Mouse (Mus musculus) liver (tissue): Measurements from ENCODE around the gene Trmt10a.
"Not testable (repeated sequence)": the region's sequence is repeated elsewhere in the genome, so short reads cannot be mapped to it uniquely, and the experiment has no call there.

ENCODE experiments used
- DNase-seq: peaks from one replicate; pipeline ENCODE4 v3.0.0-alpha.2; 2020; ENCODE audit warnings: mixed read lengths

Trmt10a gene

DNA sequence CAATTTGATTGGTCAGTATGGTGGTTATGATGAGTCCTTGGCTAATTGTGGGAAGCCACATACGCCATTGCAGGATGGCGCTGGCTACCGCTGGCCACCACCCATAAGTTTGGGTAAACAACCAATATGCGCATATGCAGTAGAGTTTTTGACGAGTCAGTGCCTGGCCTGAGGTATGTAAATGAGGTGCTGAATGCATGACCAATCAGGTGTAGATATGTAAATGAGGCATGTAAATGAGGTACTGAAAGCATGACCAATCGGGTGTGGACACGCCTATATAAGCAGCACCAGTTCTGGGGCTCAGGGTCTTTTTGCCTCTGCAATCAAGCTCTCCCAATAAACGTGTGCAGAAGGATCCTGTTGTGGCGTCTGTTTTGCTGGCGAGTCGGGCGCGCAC lies 5.1 kb upstream of the Trmt10a start:
- not testable (repeated sequence) for DNase-seq

DNA sequence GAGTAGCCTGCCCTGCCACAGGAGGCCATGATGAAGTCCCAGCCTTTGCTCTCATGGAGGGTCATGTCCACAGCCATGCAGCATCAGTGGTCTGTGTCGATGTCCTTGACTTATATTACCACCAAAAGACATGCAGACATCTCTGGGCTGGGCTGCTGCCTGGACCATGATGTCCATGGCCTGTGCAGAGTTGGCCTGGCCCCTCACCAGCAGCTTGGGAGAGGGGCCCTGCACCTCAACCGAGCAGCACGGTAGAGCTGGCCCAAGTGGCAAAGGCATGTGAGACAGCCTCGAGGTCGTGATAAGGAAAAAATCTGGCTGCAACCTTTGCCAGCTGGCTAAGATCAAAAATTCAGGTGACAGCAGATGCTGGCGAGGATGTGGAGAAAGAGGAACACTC lies 3.6 kb upstream of the Trmt10a start:
- no peak for DNase-seq

DNA sequence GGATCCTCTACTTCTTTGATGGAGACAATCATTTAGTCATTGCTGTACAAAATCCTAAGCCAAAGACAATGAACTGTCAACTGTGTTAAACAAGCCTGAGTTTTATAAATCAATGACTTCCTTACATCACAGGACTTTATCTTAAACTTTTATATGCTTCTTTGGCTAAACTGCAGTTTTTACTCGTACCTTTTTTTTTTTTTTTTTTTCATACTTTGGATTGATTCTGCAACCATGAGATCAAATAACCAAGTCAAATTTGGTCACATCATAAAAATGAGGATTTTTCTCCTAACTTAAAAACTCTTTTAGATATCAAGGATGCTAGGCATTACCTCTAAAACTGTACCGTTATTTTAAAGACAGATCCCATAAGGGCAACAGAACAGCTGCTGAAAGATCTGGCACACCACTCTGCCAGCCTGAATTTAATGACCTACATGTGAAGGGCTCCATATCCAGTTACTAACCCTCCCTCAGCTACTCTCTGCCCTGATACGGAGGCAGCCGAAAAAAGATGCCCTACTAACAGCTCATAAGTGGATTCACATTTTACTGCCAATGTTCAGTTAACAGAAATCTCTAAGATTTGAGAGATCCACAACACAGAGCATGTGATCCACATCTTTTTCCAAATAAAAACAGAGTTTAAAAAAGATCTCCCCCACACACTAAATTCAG lies 1.1 kb upstream of the Trmt10a start:
- no peak for DNase-seq

DNA sequence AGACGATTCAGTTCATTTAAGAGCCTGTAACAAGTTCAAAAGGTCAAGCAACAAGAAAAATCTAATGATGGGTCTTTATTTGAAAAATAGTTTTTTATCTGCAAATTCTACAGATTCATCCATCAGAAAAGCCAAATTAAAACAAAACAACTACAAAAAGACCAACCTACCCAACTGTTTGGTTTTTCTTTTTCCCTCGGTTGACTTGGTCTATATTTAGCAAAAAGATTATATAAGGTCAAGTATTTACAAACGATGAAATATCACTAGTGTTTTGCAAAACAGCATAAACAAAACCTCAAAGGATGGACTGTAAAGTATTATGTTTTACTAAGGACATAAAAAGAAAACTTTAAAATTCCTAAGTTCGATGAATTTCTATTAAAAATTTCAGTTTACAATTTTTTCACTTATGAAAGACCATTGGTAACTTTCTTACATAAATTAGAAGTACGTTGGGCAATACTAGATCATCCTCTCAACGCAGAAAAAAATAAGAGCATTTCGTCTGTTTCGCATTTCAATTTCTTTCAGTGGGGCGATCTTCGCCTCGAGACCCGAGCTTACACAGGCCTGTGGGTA lies 424 bp upstream of the Trmt10a start:
- DNase-seq, result no peak

DNA sequence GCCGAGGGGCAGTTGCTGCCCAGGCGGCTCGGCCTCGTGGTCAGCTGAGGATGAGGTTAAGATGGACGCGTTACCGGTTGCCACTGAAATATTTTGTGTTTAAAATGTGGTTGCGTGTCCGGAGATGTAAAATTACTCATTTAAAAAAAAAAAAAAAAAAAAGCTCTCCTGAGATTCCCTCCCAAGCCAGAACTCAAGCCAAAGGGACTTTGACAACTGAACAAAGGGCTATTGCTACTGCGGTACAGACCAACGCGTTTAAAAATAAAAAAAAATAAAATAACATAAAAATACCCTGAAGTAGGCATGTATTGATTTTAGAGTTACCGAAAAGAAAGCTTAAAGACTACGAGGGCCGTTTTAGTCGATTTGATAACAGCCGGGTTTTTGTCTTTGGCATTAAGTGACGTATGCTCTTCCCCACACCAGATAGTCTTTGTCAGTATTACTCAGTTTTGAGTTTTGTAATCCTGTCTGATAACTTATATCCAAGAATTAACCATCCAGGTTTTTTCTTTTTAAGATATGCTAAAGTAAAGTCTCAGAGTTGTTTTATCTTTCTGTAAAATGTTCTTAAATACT lies 903 bp downstream of the Trmt10a start:
- DNase-seq, result no peak

DNA sequence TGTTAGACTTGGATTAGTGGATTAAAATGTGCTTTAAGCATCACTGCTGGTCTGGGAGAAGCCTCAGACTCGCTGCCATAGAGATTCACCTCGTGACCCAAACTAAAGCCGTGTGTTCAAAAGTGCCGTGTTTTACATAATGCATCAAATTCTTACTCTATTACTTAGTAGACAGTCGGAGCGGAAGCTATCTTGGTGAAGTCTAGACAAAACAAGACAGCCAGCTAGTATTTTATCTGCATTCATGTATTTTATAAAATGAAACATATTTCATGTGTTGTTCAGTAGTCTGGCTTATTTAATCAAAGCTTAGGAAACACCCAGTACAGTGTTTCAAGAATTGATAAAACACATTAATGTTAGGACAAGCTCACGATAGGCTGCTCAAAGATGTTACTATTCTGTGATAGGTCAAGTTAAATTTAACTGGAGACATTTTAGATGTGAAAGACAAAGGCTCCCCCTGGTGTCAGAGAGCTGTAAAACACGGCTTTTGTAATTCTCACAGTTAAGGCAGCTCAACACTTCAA lies 1.5 kb downstream of the Trmt10a start, which contains the start of gene Mttp:
TSS of gene Mttp (minus strand) at position 327 of the 530 bp plus-strand sequence.
- DNase-seq, result peak; percentile 81

DNA sequence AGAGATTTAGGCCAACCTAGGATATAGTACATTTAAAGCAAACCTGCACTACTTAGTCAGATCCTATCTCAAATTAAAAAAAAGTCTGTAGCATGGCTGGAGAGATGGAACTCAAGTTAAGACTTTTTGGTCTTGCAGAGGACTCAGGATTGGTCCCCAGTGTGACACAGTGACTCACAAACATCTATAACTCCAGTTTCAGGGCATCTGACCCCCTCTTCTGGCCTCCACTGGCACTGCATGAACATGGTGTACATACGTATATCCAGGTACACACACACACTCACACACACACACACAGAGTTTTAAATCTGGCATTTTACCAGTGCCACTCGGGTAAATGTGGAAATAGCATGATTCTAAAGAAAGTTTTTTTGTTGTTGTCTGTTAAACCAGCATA lies 5.6 kb downstream of the Trmt10a start:
- no peak for DNase-seq

DNA sequence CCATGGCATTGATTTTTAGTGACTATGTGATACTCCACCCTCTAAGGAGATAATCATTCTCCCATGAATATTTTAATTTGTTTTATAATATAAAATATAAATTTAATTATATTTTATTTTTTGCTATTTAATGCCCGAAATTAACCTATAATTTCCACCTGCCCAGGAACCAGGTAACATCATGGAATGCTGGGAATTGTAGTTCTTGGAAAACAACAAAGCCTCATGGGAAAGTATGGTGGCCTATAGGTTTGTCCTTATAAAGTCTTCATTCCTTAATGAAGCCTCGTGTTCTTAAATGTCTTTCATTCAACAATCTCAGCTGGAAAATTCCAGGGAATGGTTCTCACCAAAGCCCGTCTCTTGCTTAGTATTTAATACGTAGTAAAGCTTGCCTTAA lies 11.8 kb downstream of the Trmt10a start:
- DNase-seq, result no peak

DNA sequence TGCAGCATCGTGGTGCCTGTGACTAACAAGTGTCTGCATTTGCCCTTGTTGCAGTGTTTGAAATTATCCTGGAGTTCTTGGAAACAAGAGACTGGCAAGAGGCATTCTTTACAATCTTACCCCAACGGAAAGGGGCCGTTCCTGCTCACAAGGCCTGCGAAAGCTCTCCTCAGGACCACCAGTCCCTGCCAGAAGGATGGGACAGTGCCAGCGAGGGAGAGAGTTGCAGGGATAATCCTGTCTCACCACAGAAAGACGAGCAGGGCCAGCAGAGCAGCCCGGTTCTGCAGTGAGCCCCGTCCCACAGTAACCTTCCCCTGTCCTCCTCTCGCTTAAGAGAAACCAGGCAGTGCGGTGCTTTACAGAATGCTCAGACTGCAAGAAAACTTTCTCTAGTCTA lies 13.4 kb downstream of the Trmt10a start:
- no peak for DNase-seq

DNA sequence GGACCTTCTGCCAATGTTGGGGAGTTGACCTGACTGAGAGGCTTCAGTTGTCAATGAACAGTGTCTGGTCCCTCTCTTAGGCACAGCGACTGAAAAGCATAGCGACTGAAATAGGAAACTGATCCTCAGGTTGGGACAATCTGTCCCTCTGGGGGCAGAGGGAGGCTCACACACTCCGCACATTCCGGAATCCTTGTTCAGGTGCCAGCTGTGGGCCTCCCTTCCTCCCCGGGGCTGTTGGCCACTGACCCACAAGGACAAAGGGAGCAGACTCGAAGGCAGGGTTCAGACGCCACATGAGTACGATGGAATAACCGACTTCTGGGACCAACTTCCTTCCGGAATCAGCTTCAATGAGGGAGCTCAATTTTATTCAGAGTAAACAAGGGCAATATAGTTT lies 18.4 kb downstream of the Trmt10a start:
- DNase-seq, result no peak

DNA sequence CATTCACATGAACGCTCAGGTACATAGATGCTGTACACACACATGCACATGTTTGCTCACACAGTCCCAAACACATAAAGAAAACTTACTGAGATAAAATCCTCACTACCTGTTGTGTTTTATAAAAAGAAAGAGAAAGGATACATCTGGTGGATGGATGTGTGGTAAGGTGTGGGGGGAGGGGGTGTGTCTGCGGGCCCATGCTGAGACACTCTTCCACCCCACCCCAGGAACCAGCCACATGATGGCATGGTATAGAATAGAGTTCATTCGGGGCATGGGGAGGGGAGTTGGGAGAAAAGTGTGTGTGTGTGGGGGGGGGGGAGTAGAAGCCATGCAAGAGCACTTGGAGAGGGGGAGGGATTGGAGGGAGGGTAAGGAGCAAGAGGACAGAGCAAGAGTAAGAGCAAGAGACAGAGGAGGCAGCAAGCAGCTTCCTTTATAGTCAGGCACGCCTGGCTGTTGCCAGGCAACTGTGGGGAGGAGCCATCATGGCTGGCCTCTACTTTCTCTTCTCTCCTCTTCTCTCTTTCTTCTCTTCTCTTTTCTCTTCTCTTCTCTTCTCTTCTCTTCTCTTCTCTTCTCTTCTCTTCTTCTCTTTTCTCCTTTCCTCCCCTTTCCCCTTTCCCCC lies 19.4 kb downstream of the Trmt10a start:
- DNase-seq, result no peak

DNA sequence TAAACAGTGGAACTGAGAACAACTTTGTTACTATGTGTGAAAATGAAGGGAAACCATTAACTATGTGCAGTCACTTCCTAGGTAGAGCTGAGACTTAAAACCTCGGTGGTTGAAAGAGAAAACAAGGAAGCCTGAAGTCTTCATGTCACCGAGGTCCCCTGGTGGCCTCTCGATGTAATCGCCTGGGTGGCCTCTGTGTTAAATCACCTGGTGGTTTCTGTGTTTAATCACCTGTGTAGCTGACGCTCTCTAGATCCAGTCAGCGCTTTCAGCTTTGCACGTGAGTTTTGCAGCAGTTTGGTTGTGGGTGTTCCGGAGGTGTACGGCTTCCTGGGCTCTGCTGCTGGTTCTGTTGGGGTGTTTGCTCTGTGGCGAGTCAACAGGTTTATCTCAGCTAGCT lies 30.0 kb downstream of the Trmt10a start:
- DNase-seq, result no peak

DNA sequence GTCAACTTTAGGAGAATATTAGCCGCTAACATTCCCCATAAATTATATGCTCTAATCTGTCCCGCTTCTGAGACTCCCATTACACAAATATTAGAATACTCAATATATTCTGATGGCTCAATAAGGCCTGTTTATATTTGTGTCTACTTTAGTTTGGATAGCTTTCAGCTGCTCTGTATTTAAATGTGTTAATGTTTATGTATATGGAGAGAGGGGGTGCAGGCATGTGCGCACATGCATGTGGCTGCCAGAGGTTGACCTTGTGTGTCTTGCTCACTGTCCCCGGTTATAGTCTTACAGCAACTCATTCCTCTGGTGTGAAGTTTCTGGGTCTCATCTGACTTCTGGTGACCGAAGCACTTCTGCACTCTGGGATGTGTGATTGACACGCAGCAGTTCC lies 32.3 kb downstream of the Trmt10a start:
- no peak for DNase-seq

DNA sequence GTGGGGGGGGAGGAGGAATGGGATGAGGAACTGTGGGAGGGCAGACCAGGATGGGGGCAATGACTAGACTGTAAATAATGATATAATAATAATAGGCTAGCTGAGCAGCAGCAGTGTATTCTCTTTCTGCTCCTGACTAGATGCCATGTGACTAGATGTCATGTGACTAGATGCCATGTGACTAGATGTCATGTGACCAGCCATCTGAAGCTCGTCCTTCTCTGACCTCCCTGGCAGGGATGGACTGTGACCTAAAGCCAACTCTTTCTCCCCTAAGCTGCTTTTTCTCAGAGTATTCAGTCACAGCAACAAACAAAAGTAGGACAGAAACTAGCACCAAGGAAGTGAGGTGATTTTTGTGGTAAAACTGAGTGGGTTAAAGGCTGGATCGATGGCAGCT lies 38.8 kb downstream of the Trmt10a start:
- no peak for DNase-seq

DNA sequence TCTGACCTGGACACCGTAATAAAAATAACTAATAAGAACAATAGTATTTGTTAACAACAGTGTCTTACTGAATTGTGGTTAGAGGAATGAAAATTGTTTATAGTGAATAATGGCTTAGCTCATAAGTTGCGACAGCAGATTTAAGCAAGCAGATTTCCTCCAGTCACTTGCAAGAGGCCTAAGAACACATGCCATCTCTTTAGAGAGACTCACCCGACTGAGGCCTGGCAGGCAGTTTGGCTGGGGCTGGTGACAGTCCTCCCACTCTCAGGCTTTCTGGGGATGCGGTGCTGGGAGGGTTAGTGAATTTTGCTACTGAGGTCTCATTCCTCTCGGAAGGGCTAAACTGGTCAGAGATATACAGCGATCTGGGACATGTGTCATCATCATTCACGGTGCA lies 40.1 kb downstream of the Trmt10a start:
- DNase-seq, result no peak

DNA sequence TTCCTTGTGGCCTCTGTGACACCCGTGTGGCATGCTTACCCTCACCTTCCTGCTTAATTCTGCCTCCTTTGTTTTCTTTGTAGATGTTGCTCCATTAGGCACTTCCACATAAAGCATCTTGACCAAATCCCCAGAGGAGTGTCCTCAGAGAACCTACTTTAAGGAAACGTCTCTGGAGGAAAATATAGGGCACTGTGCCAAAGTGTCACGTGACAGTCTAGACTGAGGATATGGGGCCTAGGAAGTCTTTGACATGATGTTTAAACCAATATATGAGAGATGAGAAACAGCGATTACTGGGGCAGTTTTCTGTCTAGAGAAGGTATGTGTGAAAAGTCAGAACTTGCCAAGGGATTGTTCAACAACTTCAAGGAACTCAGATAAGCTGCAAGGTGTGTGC lies 42.0 kb downstream of the Trmt10a start:
- DNase-seq, result no peak

DNA sequence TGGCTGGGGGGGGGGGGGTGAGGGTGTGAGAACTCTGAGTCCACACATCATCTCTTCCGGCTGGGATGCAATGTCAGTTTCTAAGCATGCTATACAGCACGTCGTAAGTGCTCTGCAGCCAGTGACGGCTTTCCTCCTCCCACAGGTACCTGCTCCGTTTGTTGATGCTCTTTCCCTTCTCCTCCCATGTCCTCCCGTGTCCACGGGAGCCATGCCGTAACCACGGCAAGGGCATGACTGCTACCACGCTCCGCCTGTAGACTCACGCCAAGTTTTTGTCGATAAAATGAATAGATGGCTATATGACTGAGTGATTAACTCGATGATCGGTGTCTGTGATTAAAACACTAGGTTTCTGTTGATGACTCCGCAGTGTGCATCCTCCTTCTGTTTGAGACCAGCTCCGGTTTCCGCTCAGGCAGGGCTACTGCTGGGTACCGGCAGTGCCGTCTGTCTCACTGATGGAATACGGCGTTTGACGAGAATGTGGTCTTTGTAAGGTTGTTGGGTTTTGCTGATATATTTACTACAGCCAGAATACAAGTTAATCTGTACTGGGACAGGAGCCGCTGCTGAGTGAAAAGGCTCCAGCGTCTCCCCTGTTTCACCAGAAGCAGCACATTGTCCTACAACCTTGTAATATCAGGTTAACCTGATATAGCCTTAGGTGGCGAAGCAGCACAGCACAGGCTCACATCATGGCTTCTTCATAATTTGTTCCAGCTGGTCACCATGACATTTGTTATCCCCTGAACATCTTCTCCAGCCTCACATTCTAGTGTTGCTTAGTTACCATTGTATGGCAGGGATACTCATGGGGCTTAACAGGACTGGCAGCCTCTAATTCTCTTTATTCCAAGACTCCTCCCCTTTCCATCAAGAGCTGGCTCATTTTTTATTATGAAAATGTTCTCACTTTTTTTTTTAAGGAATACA lies 43.0 kb downstream of the Trmt10a start:
- DNase-seq, result no peak

DNA sequence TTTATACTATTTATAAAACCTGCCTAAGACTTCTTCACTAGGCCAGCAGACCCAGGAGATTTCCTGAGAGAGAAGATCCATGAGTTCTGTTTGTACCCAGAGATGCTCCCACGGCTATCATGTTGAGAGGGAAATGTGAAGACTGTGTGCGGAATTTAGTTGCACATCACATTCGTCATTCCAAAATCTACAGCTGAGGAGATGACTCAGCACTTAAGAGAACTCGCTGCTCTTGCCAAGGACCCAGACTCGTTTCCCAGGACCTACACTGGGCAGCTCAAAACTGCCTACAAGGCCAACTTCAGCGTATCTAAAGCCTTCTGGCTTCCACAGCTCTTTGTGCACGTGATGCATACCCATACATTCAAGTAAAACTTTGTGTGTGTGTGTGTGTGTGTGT lies 49.0 kb downstream of the Trmt10a start:
- DNase-seq, result no peak

DNA sequence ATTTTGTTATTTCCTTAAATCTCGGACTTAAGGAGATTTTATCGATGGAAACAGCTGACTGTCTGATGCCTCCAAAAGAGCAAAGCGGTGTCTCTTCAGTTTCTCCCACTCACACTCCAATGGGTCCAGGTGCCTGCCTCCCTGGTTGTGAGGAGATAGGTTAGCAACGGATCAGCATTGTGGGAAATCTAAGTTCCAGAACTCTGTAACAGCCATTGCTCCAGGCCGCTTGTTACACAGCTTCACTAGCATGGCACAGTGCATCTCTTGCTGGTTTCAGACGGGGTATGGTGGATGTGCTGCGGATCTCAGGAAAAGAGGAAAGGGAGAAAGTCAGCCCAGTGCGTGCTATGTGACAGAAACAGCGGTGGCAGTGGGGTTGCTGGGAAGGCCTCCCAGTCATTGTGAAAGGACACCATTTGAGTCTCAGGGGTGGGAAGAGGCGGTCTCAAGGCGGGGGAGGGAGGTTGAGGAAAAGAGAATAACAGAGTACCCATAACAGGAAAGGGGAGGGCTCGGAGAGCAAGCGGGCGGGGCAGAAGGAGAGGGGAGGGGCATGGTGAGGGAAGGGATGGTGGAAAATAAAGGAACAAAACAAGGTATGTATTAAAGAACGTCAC lies 50.5 kb downstream of the Trmt10a start, which contains the start of gene 4930579F01Rik:
TSS of gene 4930579F01Rik (minus strand) at position 143 of the 620 bp plus-strand sequence.
- no peak for DNase-seq

DNA sequence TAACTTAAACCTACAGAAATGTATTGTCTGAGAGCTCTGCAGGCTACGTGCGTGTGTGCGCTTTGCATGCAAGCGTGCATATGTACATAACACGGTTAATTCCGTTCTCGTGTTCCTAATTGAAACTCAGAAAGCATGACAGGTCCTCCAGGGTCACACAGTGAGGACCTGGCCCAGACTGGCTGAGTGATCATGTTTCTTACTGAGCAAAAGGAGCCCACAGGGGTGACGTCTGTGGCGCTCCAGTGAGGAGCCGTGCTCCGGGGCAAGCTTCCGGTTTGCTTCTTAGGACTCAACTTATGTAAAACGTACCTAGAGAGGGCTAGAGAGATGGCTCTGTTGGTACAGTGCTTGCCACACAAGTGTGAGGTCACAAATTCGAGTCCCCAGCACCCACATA lies 53.8 kb downstream of the Trmt10a start:
- no peak for DNase-seq

DNA sequence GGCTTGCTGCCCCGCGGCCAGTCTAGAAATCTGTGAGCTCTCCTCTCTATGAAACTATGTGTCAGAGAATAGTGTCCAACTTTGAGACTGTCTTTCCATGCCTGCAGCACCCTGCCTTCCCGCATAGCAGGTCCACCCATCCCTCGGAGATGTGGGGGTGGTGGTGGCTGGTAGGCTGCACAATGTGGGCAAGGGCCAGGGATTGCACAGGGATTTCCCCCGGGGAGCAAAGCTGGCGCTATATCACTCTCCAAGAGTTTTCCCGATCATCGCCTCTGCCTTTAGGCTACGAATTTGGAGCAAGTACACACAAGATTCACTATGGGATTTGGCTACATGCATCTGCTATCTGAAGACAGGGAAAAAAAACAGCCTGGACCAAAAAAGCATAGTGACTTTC lies 54.3 kb downstream of the Trmt10a start:
- no peak for DNase-seq
